Mouse (Mus musculus) lung, embryonic 16.5 days (tissue): ENCODE data around the gene Cyp27a1. TPM values are rescaled to one million over a fixed set of nuclear protein-coding genes. Genes with fewer than 3 reads are reported as not detected.
A peak's percentile ranks its signal among the peaks of the same experiment; 100 is the strongest.

Experiments
- ATAC-seq: fragments of 200-750 bp; cut with Nextera tagmentation; 2 replicates; pipeline ENCODE4 v1.8.0; 2017; ENCODE audit warnings: low read depth, mild to moderate bottlenecking, moderate library complexity
- H3K27ac ChIP-seq: fragments of 300-500 bp; sonication (generic); 2 replicates; pipeline ENCODE4 v1.5.1; 2014; ENCODE audit warnings: mild to moderate bottlenecking, control low read depth, low read length
- H3K27me3 ChIP-seq: fragments of 300-500 bp; sonication (generic); 2 replicates; pipeline ENCODE4 v1.6.1; 2014; ENCODE audit warnings: low read depth, low read length, mixed read lengths; ENCODE audit not compliant: control insufficient read depth, insufficient read depth
- H3K36me3 ChIP-seq: fragments of 300-500 bp; sonication (generic); 2 replicates; pipeline ENCODE4 v1.6.1; 2014; ENCODE audit warnings: low read length; ENCODE audit not compliant: control insufficient read depth, insufficient read depth
- H3K4me1 ChIP-seq: fragments of 300-500 bp; sonication (generic); replicated peaks from 2 replicates; pipeline ENCODE4 v1.6.1; 2014; ENCODE audit warnings: low read length, mixed read lengths; ENCODE audit not compliant: control insufficient read depth, insufficient read depth
- H3K4me2 ChIP-seq: fragments of 300-500 bp; sonication (generic); 2 replicates; pipeline ENCODE4 v1.6.1; 2014; ENCODE audit warnings: low read depth, low read length, control low read depth
- H3K4me3 ChIP-seq: fragments of 300-500 bp; sonication (generic); 2 replicates; pipeline ENCODE4 v1.5.1; 2014; ENCODE audit warnings: mild to moderate bottlenecking, low read length, control low read depth
- H3K9ac ChIP-seq: fragments of 300-500 bp; sonication (generic); 2 replicates; pipeline ENCODE4 v1.6.1; 2014; ENCODE audit warnings: low read length, control low read depth
- H3K9me3 ChIP-seq: fragments of 300-500 bp; sonication (generic); 2 replicates; pipeline ENCODE4 v1.6.1; 2016; ENCODE audit warnings: low read length; ENCODE audit not compliant: control insufficient read depth
- WGBS: fragments of 180-500 bp; shearing (Covaris S2); extraction: QIAGEN DNeasy Blood & Tissue Kit; methylation state at CpG from one replicate; pipeline ENCODE4 v1.1.7; 2014; 5-methylcytosine and 5-hydroxymethylcytosine counted together
- polyA plus RNA-seq: library from polyadenylated mRNA; unstranded; fragments of >200 nt; fragmentation: Nextera tagmentation; extraction: Ambion mirVana; gene quantifications from 2 replicates; pipeline ENCODE4 v1.2.1, GENCODE M21; 2015

The Cyp27a1 gene
- polyA plus RNA-seq, 1 experiment from 2014 or later: 2.6 TPM

- no peaks in the 10 kb centered on the region for H3K36me3 ChIP-seq
- H3K27ac ChIP-seq: no peak overlapping the region
- H3K9ac ChIP-seq: peak overlapping the region; percentile 60; the same call in 1 of the 2 replicates
- WGBS: 19% methylated on average over 12 of the region's 12 CpGs
- H3K4me2 ChIP-seq: peak overlapping the region; percentile 86
- peaks cover 6% of the 10 kb centered on the region for H3K4me1 ChIP-seq
- H3K9me3 ChIP-seq: no peaks in the 10 kb centered on the region
- H3K27me3 ChIP-seq: peaks cover 2% of the 10 kb centered on the region; the same call in 1 of the 2 replicates
- H3K4me3 ChIP-seq: peak overlapping the region; percentile 44
- no peak; the same call in 1 of the 2 replicates for ATAC-seq
These were observed 721 bp downstream of the Cyp27a1 start for GRCm38 (mm10) chr1:74713859-74714730.

DNA sequence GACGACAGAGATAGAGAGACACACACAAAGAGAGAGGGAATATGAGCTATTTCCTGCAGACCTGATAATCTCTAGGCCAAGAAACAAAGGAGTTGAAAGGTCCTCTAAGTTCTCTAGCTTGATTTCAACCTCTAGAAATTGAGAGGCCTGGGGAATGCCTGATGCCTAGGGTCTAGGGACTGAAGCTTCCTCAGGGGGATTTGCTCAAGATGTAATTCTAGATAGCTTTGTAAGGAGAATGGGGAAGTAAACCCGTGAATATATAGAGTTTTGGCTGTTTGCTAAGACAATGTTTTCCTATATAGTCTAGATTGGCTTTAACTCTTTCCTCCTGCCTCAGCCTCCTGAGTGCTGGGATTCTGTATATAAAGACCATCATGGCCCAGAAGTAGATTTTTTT is 1.6 kb downstream of the Cyp27a1 start:
- H3K27me3 ChIP-seq: peaks cover 2% of the 10 kb centered on the region; the same call in 1 of the 2 replicates
- 24% methylated on average over 2 of the region's 2 CpGs for whole genome bisulfite sequencing
- H3K9ac ChIP-seq: no peak overlapping the region
- H3K36me3 ChIP-seq: no peaks in the 10 kb centered on the region
- H3K27ac ChIP-seq: no peak overlapping the region
- H3K4me1 ChIP-seq: peaks cover 6% of the 10 kb centered on the region
- no peak for ATAC-seq
- no peak overlapping the region for H3K4me3 ChIP-seq
- H3K4me2 ChIP-seq: no peak overlapping the region
- no peaks in the 10 kb centered on the region for H3K9me3 ChIP-seq

- peaks cover 6% of the 10 kb centered on the region for H3K4me1 ChIP-seq
- no peak for ATAC-seq
- WGBS: 68% methylated on average over 5 of the region's 5 CpGs
- no peak overlapping the region for H3K4me2 ChIP-seq
- no peak overlapping the region for H3K9ac ChIP-seq
- H3K27me3 ChIP-seq: peaks cover 2% of the 10 kb centered on the region; the same call in 1 of the 2 replicates
- no peaks in the 10 kb centered on the region for H3K9me3 ChIP-seq
- H3K27ac ChIP-seq: no peak overlapping the region
- H3K36me3 ChIP-seq: no peaks in the 10 kb centered on the region
- H3K4me3 ChIP-seq: no peak overlapping the region
These were observed 2.1 kb downstream of the Cyp27a1 start for GRCm38 (mm10) chr1:74715468-74715867.

DNA sequence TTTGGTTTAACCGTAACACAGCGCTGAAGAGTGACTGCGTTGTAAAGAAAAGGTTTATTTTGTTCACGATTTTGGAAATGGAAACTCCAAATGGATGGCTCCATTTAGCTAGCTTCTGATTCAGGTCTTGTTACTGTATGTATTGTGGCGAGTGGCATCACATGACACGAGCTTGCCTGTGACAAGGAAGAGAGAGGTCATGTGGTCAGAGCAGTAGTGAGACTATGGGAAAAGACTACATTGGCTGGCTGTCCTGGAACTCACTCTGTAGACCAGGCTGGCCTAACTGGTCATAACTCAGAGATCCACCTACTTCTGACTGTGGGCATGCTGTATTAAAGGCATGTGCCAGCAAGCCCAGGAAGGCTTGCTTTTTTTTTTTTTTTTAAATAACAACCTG is 2.5 kb downstream of the Cyp27a1 start:
- Histone ChIP-seq H3K4me3 (no peak overlapping the region), H3K9me3 (no peaks in the 10 kb centered on the region), H3K27ac (no peak overlapping the region), H3K9ac (no peak overlapping the region), H3K27me3 (peaks cover 2% of the 10 kb centered on the region; the same call in 1 of the 2 replicates), H3K4me2 (no peak overlapping the region), H3K36me3 (no peaks in the 10 kb centered on the region), H3K4me1 (peaks cover 6% of the 10 kb centered on the region)
- no peak for ATAC-seq
- 78% methylated on average over 6 of the region's 6 CpGs for WGBS

DNA sequence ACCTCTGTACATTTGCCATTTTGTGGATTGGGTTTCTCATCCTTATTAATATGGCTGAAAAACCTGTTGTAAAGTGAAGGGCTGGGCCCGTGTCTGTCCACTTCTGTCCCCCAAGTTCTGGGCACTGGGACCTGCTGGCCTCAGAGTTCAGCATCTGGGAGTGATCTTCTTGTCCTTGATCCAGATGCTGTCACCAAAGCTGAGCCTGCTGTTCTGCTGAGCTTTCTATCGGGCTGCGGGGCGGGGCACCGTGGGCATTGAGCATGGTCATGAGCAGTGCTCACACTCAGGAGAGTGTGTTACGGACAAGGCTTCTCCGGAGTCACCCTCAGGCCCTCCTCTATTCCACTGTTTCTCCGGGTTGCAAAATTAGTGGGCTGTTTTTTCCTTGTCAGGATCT is 4.7 kb downstream of the Cyp27a1 start:
- WGBS: 79% methylated on average over 8 of the region's 8 CpGs
- peaks cover 2% of the 10 kb centered on the region; the same call in 1 of the 2 replicates for H3K27me3 ChIP-seq
- H3K9me3 ChIP-seq: no peaks in the 10 kb centered on the region
- H3K4me1 ChIP-seq: peaks cover under 1% of the 10 kb centered on the region; the same call in 1 of the 2 replicates
- no peak overlapping the region for H3K4me2 ChIP-seq
- no peak overlapping the region for H3K27ac ChIP-seq
- H3K4me3 ChIP-seq: no peak overlapping the region
- ATAC-seq: no peak
- no peak overlapping the region for H3K9ac ChIP-seq
- H3K36me3 ChIP-seq: no peaks in the 10 kb centered on the region

DNA sequence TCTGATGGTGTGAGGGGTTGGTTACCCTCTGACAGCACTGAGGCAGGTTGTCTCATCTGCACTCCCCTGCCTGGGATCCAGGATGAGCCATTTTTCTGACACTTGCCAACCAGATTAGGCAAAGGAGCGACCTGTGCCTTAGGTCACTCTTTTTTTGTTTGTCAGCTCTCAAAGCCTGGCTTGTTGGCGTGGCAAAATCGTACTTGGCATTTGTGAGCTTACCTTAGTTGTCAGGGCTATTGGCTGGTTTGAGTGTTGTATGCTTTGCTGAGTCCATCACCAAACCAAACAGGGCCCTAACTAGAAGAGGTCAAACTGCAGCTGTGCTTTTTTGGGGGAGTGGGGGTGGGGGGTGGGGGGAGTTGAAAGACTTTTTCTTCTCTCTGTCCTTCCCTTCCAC is 5.9 kb downstream of the Cyp27a1 start:
- WGBS: 53% methylated on average over 3 of the region's 3 CpGs
- Histone ChIP-seq H3K4me3 (no peak overlapping the region), H3K9ac (no peak overlapping the region), H3K36me3 (no peaks in the 10 kb centered on the region), H3K4me2 (no peak overlapping the region), H3K9me3 (no peaks in the 10 kb centered on the region), H3K27ac (no peak overlapping the region), H3K27me3 (peaks cover 2% of the 10 kb centered on the region; the same call in 1 of the 2 replicates), H3K4me1 (no peaks in the 10 kb centered on the region)
- ATAC-seq: no peak

DNA sequence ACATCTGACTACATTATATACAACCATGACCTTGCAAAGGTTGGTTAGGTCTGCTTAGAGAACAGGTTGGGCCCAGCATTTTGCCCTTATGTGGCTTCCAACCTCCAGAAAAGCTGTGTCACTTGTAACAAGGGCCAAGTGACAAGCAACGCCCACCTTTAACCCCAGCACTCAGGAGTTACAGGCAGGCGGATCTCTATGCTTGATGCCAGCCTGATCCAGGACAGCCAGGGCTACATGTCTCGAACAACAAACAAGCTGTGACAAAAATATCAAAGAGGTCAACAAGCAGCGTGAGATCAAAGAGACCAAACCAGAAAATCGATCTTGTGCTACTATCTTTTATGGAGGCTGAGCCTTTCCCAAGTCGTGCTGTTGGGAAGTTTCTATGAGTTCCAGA is 8.3 kb downstream of the Cyp27a1 start:
- H3K9ac ChIP-seq: no peak overlapping the region
- H3K4me3 ChIP-seq: no peak overlapping the region
- 58% methylated on average over 6 of the region's 6 CpGs for WGBS
- H3K27ac ChIP-seq: no peak overlapping the region
- no peaks in the 10 kb centered on the region for H3K4me1 ChIP-seq
- H3K9me3 ChIP-seq: no peaks in the 10 kb centered on the region
- no peak for ATAC-seq
- no peaks in the 10 kb centered on the region for H3K36me3 ChIP-seq
- H3K27me3 ChIP-seq: no peaks in the 10 kb centered on the region
- H3K4me2 ChIP-seq: no peak overlapping the region

DNA sequence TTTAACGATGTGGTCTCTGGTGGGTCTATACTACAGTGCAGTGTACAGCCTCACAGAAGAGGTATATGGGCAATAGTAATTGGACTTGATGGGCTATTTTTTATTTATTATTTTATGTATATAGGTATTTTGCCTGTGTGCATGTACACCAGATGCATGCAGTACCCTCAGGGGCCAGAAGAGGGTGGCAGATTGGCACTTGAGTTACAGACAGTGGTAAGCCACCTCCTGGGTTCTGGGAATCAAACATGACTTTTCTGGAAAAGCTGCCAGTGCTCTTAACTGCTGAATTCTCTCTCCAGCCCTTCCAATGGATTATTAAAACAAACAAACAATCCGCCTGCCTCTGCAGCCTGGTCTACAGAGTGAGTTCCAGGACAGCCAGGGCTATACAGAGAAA is 10.4 kb downstream of the Cyp27a1 start:
- Histone ChIP-seq H3K4me2 (no peak overlapping the region), H3K27ac (no peak overlapping the region), H3K36me3 (no peaks in the 10 kb centered on the region), H3K4me3 (no peak overlapping the region), H3K9ac (no peak overlapping the region), H3K9me3 (no peaks in the 10 kb centered on the region), H3K27me3 (no peaks in the 10 kb centered on the region), H3K4me1 (no peaks in the 10 kb centered on the region)
- no peak for ATAC-seq
- WGBS: 73% methylated on average over 2 of the region's 2 CpGs

DNA sequence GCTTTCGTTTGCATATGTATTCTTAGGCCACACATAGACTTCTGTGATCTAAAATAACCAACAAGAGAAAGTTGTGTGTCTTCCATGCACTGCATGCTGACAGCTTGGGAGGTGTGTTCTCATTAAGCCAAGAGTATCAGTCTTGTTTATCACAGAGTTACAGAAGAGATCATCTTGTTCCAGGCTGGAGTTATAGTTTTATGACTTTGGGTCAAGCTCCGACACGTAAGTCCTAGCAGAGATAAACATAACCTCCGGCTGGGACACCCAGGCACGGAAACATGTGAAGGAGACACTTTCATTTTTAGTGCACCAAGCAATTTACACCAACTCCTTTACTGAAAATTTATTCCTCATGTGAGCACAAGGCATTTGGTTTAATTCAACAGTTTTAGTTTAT is 12.7 kb downstream of the Cyp27a1 start:
- Histone ChIP-seq H3K4me3 (no peak overlapping the region), H3K27ac (no peak overlapping the region), H3K4me1 (no peaks in the 10 kb centered on the region), H3K9me3 (no peaks in the 10 kb centered on the region), H3K9ac (no peak overlapping the region), H3K4me2 (no peak overlapping the region), H3K36me3 (no peaks in the 10 kb centered on the region), H3K27me3 (no peaks in the 10 kb centered on the region)
- WGBS: 47% methylated on average over 5 of the region's 5 CpGs
- no peak for ATAC-seq
